Mouse (Mus musculus) Patski (cell line): ENCODE measurements at regions not wholly inside any gene's neighbourhood (a gene's known extent, or its start where the extent isn't known, plus 50 kb on each side); places are given as distances from the start of the nearest gene placed in this dataset.

Source experiments
- ATAC-seq: fragments of 100-300 bp; one replicate; pipeline ENCODE4 v1.8.0; 2021
- CTCF ChIA-PET: fragments of 350-600 bp; sonication (Branson Sonifier 250); formaldehyde crosslinking; loops from one replicate; lab custom pipeline; 2022; ENCODE audit warnings: inconsistent platforms; lab: Charles Lee
- POLR2A ChIA-PET: fragments of 350-600 bp; sonication (Branson Sonifier 250); formaldehyde crosslinking; loops from one replicate; lab custom pipeline; 2022; ENCODE audit warnings: antibody characterized with exemption, inconsistent platforms; lab: Charles Lee
- DNase-seq: peaks from one replicate; pipeline ENCODE4 v3.0.0-alpha.2; 2011; ENCODE audit warnings: low read depth, low spot score
- H3K27me3 ChIP-seq: fragments of 371-371 bp; one replicate; pipeline ENCODE4 v1.5.1; 2021
- CTCF ChIP-seq: fragments of 100-300 bp; IDR thresholded peaks from one replicate; pipeline ENCODE4 v1.5.1; 2021
- in situ Hi-C: fragments of 300-500 bp; cut with MboI; formaldehyde crosslinking; loops from 3 replicates; pipeline ENCODE4 v1.11.1; 2018; ENCODE audit warnings: low pct_unique_long_range_greater_than_20kb, mixed read lengths

GRCm38 (mm10) chr13:83724196-83724595 is 220.4 kb downstream of the Mef2c start:
- POLR2A ChIA-PET = no interaction called here
- H3K27me3 ChIP-seq = peaks cover 49% of the 10 kb centered on the region
- ATAC-seq (no peak), DNase-seq (no peak)
- CTCF ChIA-PET = interaction anchor here (1.0 to 1.2 kb wide), 2 partner anchors 9 to 19 kb away, joined by 6 read pairs; no protein-coding TSS in a partner anchor
- TF ChIP-seq CTCF = no peak
- in situ Hi-C loops = no loop called here

- DNase-seq = no peak
- ChIA-PET POLR2A (interaction anchor here (0.6 kb wide), 1 partner anchor 785 kb away, joined by 5 read pairs; no protein-coding TSS in a partner anchor), CTCF (interaction anchor here (0.9 to 1.2 kb wide), 2 partner anchors 18 to 40 kb away, joined by 3 to 6 read pairs; no protein-coding TSS in a partner anchor)
- in situ Hi-C loops = no loop called here
- no peak for ATAC-seq
- peaks cover 50% of the 10 kb centered on the region for H3K27me3 ChIP-seq
- no peak for TF ChIP-seq CTCF
Observed at GRCm38 (mm10) chr13:83724995-83725394, 221.2 kb downstream of the Mef2c start.

DNA sequence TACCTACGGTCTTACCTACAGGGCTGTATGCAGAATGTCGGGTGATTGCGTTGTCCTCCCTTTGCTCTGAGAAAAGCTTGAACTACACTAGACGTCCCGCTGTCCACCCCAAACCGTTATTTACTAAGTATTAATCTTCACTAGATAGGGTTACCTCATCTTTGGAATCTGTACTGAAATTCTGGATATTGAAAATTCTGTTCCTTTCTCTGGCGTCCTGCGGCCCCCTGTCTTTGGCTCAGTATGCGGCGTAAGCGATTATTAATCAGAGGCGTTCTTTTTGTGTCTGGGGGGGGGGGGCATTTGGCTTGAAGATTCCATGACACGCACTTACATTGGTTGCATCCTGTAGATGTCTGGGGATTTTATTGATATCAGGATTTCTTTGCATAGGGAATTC is 222.0 kb downstream of the Mef2c start:
- no peak for ATAC-seq
- TF ChIP-seq CTCF = no peak
- CTCF ChIA-PET = interaction anchor here (0.9 kb wide), 1 partner anchor 39 kb away, joined by 3 read pairs; no protein-coding TSS in a partner anchor
- in situ Hi-C loops = no loop called here
- POLR2A ChIA-PET = no interaction called here
- peaks cover 49% of the 10 kb centered on the region for H3K27me3 ChIP-seq
- DNase-seq = no peak

DNA sequence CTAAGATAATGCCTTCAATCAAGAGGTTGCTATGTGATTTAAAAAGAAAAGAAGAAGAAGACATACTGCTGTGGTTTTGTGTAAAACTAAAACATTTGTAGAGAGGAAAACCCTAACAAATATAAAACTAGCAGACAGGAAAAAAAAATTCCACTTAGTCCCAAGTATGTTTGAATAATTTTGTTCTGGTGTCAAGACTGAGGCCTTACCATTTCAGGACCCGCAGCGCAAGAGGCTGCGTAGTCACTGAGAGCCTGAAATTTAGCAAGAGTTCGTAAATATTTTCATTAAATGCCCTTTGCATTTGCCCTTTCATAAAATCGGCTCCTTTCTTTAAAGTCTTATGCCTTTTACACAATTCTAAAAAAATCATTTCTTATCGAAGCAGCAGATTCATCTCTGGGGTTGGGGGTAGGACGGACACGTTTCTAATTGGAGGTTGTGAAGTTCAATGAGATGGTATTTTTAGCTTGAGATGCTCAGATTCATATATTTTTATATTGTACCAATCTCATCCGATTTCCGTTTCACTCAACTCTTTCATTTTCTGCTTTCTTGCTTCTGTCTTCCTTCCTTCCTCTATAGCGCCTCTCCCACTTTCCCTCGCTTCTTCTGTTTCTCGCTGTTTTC is 222.6 kb downstream of the Mef2c start:
- CTCF ChIA-PET = no interaction called here
- no peak for DNase-seq
- POLR2A ChIA-PET = no interaction called here
- H3K27me3 ChIP-seq = peaks cover 44% of the 10 kb centered on the region
- no peak for ATAC-seq
- TF ChIP-seq CTCF = no peak
- in situ Hi-C loops = no loop called here

- TF ChIP-seq CTCF = no peak
- ATAC-seq = no peak
- ChIA-PET CTCF (interaction anchor here (1.3 to 1.6 kb wide), 2 partner anchors 9 to 41 kb away, joined by 3 to 5 read pairs; no protein-coding TSS in a partner anchor), POLR2A (no interaction called here)
- no peak for DNase-seq
- H3K27me3 ChIP-seq = peaks cover 39% of the 10 kb centered on the region
- in situ Hi-C loops = no loop called here
Observed at GRCm38 (mm10) chr13:83727051-83727765, 223.4 kb downstream of the Mef2c start.

DNA sequence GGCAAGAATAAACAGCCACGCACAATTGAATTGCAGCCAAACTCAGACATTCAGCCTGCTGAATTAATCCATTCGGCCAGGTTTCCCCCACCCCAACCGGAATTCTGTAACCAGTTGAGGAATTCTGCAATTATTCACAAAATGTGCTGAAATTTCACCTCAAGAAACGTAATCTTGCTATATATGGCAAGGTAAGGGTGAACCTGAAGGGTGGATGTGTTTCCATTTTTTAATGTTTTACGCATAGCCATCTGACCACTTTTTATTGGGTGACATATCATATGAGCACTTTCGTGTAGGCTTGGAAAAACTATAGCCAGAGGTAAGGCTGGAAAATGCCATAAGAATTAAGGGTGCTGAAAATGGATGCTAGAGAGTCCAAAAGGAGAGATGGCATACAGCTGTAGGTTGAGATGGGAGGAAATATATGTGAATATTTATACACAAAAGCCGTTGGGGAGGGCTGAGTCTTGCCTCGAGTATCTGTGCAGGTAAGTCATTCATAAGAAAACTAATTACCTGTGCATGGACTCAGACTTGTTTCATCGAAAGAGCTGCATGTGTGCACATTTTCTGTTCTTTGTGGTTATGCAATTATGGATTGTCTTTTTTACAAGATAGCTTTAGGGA is 224.0 kb downstream of the Mef2c start:
- ChIA-PET POLR2A (no interaction called here), CTCF (interaction anchor here (1.3 to 1.6 kb wide), 2 partner anchors 10 to 41 kb away, joined by 3 to 5 read pairs; no protein-coding TSS in a partner anchor)
- in situ Hi-C loops = no loop called here
- DNase-seq (no peak), ATAC-seq (no peak)
- peaks cover 36% of the 10 kb centered on the region for H3K27me3 ChIP-seq
- TF ChIP-seq CTCF = no peak

DNA sequence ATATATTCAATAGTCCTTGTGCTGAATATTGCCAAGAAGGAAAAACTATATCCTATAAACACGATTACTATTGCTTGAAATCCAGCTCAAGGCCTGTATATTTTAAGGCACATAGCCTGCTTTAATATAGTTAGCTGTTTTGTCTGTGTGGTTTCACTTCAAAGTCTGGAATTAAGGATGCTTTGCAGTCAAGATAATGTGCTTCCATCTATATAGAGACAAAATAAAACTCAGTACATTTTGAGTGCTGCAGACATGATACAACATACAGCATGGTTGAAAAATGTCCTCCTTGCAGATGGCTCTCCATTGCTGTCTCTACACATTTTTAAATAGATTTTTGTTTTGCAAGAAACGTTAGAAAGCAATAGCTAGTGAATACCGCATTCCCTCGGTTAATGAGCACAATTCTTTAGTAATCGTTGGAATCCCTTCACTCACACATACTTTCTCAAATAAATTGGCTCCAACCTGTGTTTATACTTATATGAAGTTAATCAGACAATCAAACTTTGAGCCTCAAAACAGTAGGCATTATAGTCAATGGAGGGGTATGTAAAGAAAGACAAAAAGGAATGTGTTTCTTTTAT is 224.7 kb downstream of the Mef2c start:
- ChIA-PET POLR2A (no interaction called here), CTCF (interaction anchor here (1.3 to 1.6 kb wide), 2 partner anchors 10 to 40 kb away, joined by 3 to 5 read pairs; no protein-coding TSS in a partner anchor)
- in situ Hi-C loops = no loop called here
- ATAC-seq (no peak), DNase-seq (no peak)
- peaks cover 31% of the 10 kb centered on the region for H3K27me3 ChIP-seq
- TF ChIP-seq CTCF = no peak

- H3K27me3 ChIP-seq = peaks cover 28% of the 10 kb centered on the region
- no peak for TF ChIP-seq CTCF
- ChIA-PET CTCF (no interaction called here), POLR2A (interaction anchor here (0.6 kb wide), 1 partner anchor 18 kb away, joined by 6 read pairs; no protein-coding TSS in a partner anchor)
- in situ Hi-C loops = loop anchor here (10.0 kb wide), 1 partner anchor 495 kb away; the partner anchor contains the start of gene Tmem161b
- ATAC-seq (peak; percentile 49), DNase-seq (no peak)
Observed at GRCm38 (mm10) chr13:83729331-83730009, 225.6 kb downstream of the Mef2c start.

- POLR2A ChIA-PET = interaction anchor here (0.6 kb wide), 1 partner anchor 18 kb away, joined by 6 read pairs; no protein-coding TSS in a partner anchor
- in situ Hi-C loops = loop anchor here (10.0 kb wide), 1 partner anchor 495 kb away; the partner anchor contains the start of gene Tmem161b
- peaks cover 25% of the 10 kb centered on the region for H3K27me3 ChIP-seq
- peak; percentile 9 for ATAC-seq
- CTCF ChIA-PET = no interaction called here
- no peak for TF ChIP-seq CTCF
- DNase-seq = no peak
Observed at GRCm38 (mm10) chr13:83730155-83730712, 226.4 kb downstream of the Mef2c start.
